Mouse (Mus musculus) lung, adult 18-20 months (tissue): ENCODE data around the gene Acsm5.

Source experiments
- DNase-seq, 2 experiments: peaks; one replicate each; pipeline ENCODE4 v3.0.0; 2022; ENCODE audit warnings: mixed read lengths in 2 of 2

The Acsm5 gene

GRCm38 (mm10) chr7:119519163-119519562 lies at the start of gene Acsm5:
Gene Acsm5 (plus strand): TSS chr7:119519463.
- DNase-seq: no peak

- no peak for DNase-seq
Observed at GRCm38 (mm10) chr7:119476500-119477389, 42.5 kb upstream of the Acsm5 start.

- no peak for DNase-seq
Observed at GRCm38 (mm10) chr7:119479256-119479655, 40.0 kb upstream of the Acsm5 start, which contains the start of gene Umod. Gene Umod (minus strand): TSS chr7:119479282.

DNA sequence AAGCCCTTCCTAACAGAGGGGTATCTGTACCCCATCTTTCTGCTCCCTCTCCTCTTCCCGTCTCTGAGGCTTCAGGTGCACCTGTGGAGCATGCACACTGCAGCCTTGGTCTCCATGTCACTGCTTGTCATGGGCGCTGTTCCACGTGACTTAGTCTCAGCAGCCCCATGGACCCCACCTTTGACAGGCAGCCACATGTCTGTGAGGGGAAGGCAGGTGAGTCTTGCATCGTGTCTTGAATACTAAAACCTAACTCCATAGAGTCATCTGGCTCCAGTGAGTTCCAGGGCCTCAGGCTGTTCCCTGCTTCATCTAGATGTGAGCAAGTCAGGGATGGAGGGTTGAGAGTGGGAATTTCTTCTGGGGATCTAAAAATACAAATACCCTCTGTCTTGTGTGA lies 35.1 kb upstream of the Acsm5 start:
- no peak for DNase-seq

DNA sequence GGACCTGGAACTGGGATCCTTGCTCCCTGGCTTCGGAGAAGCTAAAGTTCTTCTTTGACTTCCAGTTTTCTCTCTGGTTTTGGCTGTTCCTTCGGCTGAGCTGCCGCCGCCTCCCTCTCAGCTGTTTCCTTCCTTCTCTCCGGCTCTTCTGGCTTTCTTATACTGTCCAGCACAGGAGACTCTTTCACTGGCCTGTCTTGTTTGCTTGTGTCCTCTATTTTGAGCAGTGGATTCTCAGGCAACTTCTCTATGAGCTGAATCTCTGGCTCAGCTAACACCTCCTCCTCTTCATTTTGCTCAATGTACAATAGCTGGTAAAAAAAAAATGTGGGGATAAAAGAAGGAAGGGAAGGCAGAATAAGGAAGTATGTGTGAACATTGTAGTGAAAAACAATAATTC lies 32.6 kb upstream of the Acsm5 start:
- no peak for DNase-seq

GRCm38 (mm10) chr7:119490041-119490780 lies 29.1 kb upstream of the Acsm5 start:
- no peak for DNase-seq

DNA sequence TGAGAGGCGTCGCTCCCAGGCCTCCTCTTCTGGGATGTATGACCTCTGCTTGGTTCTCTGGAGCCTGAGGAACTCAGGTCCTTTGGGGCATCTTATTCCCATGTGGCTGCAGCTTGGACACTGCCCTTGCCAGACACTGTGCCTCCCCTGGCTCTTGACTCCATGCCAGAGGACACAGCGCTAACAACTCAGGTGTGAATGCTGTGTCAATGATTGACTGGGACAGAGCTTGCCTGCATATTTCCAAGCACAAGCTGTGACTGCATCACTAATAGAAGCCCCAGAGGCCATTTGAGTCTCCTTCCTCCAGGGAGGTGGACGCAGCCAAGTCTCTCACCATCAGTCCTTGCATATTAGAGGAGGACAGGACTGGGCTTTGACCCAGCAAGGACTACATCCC lies 8.1 kb upstream of the Acsm5 start:
- DNase-seq: no peak

DNA sequence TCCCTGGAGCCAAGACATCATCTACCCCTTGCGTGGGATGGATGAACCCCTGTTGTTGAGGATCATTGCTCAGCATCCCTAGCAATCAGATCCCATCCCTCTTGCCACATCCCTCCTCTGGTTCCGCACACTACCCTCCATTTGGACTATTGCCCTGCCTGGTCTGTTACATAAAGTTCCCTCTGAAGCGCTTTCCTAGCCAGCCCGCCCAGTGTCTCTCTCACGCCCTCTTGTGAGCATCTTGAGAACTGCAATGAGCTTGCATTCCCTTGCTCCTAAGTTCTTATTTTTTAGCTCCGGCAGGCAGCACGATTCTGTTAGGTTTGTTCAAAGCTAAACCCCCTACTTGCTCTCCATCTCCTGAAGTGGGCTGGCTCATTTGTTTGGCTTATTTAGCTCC lies 6.2 kb upstream of the Acsm5 start:
- DNase-seq: peak; percentile 16 to 38

GRCm38 (mm10) chr7:119515492-119516271 lies 3.6 kb upstream of the Acsm5 start:
- no peak for DNase-seq

DNA sequence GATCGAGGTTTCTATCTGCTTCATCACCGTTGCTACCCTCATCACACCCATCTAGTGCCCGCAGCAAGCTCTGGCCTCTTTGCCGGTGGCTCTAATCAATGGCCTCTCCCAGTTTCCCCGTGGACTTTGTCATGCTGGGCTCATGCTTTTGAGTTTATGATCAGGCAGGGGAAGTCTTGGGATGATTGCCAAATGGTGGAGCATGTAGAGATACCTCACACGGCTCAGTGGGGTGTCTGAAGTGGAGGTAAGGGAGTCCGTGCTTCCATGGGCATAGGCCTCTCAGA lies 3.0 kb upstream of the Acsm5 start:
- no peak for DNase-seq

DNA sequence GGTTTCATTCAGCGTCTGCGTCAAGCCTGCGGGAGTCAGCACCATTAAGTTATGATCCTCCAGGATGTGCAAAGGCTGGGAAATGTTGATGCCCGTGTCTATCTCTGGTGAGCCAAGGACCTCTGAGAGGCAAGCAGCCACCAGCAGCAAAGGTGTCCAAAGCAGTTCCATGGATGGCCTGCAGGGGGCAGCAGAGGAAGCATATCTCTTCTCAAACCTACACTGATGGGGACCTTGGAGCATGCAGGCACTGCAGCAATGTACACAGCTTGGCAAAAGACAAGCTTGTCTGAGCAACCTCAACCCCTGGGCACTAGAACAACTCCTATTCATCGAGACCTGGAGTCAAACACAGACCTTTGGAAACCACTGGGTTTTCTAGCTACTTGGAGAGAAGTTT lies 391 bp downstream of the Acsm5 start:
- DNase-seq: peak; percentile 58 to 65

DNA sequence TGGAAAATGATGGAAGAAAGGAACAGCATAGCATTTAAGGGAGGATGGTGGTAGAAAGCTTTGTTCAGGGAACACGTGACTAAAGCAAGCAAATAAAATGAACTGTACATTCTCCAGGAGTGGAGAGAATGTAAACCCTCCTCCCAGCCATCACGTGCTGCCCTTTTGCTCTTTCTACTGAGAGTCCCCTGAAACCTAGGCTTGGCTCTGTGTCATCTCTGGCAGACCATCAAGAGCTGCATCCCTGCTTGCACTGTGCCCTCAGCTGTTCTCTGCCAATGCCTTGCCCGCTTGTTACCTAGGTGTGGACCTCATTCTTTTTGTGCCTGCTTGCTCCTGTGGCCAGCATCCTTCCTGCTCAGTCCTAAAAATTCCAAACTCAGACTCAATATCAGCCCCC lies 2.6 kb downstream of the Acsm5 start:
- DNase-seq: no peak

DNA sequence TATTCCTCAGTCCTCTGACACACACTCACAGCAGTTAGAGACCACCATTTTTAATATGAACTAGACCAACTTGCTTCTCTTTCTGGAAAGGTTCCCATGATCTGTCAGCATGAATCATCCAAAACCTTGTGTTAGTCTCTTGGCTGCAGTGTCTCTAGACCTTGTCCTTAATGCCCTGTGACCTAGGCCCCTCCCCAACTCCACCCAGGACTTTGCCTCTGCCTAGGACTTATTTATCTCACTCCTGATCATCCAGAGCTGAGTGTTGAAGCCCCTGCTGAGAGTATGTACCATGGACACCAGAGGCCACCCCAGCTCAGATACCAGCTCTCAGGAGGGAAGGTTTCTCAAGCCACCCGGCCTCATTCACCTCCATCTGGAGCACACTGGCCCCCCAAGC lies 3.1 kb downstream of the Acsm5 start:
- no peak for DNase-seq

DNA sequence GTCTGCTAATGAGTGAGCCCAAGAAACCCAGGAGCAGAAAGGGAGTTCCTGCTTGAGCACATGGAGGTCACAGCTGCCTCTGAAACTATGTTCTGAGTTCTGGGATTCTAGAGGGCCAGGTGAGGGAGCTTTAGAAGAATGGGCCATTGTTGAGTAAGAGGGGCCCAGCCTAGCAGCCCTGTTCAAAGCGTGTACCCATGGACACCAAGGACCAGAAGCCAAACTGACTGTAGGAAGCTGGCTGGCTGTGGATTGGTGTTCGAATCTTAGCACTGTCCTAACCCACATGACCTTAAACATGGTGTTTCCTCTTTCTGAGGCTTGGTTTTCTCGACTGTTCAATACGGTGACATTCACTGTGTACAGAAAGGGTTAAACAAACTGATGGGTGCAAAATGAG lies 4.1 kb downstream of the Acsm5 start, which contains the start of gene Pdilt:
Gene Pdilt, minus strand, starts transcription at position 101 of the 400 bp plus-strand sequence.
- no peak for DNase-seq

- peak; percentile 40 to 51 for DNase-seq
Observed at GRCm38 (mm10) chr7:119525881-119526281, 6.6 kb downstream of the Acsm5 start.

DNA sequence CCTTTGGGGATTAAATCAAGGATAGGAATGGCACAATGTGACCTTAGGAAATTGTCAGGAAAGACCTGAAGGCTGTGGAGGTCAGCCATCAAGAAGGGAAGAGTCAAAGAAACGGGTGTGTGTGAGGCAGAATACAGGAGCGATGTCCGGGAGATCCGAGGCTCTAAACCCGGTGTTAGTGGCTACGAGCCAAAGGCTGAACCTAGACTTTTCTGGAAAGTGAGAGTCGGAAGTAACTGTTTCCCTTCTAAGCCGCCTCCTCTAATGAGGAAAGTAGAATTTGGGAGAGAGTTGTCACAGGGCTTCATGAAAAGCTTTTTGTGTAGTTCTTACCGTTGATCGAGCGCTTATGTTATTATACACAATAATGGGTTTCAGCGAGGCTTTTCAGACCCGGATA lies 7.2 kb downstream of the Acsm5 start:
- DNase-seq: no peak

DNA sequence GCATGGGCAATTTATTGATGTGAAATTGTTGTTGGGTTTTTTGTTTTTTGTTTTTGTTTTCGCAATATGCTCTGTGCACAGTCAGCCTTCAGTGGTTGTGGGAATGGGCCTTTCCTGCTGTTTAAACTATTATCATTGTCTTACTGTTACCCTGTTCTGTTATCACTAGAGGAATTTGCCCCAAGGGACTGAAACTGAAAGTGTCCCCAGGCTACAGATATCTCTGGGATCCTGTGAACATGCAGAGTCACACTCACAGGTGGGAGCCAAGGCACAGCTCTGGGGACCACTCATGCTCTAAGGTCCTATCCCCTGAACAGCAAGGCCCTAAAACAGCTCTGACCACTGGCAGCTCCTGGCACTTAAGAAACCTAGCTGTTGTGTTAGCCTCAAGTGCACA lies 7.9 kb downstream of the Acsm5 start:
- DNase-seq: no peak

DNA sequence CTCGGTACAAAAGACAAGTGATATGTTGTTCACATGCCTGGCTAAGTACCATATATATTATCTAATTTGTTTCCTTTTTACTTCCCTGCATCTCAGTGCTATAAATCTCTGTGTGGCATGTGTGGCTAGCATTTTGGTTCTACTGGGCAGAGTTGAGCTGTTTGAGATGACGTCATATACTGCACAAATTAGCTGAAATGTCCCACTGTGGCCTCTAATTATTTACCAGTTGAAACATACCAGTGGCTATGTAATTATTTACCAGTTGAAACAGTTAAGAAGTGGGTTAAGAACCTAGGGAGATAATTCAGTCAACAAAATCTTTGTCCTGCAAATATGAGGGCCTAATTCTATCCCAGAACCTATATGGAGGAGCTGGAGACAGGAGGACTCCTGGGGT lies 8.3 kb downstream of the Acsm5 start:
- DNase-seq: no peak

GRCm38 (mm10) chr7:119528617-119529016 lies 9.4 kb downstream of the Acsm5 start:
- no peak for DNase-seq

GRCm38 (mm10) chr7:119532924-119533323 lies 13.7 kb downstream of the Acsm5 start:
- no peak for DNase-seq

- DNase-seq: no peak
Observed at GRCm38 (mm10) chr7:119534389-119534788, 15.1 kb downstream of the Acsm5 start.

DNA sequence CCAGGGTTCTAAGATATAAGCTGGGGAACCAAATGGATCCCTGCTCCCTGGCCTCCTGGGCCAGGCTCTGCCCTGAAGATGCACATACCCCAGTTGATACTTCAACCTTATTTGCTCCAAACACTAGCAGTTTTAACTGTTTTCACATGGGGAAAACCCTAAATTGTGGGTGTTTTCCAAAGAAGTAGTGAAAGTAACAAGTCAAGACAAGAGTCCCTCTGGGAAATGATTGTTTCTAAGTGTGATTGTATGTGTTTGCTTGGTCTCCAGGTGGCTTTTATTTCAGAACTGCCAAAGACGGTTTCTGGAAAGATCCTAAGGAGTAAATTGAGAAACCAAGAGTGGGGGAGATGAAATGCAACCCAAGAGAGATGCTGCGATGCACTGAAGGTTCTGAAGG lies 23.2 kb downstream of the Acsm5 start:
- DNase-seq: no peak

DNA sequence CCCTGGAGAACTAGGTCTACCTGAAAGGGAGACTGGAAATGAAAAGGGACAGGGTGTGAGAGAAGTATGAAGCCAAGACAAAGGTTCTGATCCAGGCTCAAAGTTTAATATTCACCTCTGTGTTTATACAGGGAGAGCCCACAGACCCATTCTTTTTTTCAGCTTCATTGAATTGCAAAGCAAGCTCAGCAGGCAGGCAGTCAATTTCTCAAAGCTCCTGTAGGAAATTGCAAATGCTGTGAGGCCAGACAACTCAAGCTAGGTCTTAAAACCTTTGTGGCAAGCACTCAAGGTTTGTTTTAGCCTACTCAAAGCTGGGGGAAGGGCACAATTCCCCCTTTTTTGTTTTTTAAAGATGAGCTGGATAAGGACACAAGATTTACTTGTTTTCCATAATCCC lies 26.3 kb downstream of the Acsm5 start:
- no peak for DNase-seq
